Mouse (Mus musculus): ENCODE measurements around the gene Fbln1. TPM values are rescaled to one million over a fixed set of nuclear protein-coding genes. Genes with fewer than 3 reads are reported as not detected.

The Fbln1 gene
- polyA plus RNA-seq, 1 experiment = 32.4 TPM

DNA sequence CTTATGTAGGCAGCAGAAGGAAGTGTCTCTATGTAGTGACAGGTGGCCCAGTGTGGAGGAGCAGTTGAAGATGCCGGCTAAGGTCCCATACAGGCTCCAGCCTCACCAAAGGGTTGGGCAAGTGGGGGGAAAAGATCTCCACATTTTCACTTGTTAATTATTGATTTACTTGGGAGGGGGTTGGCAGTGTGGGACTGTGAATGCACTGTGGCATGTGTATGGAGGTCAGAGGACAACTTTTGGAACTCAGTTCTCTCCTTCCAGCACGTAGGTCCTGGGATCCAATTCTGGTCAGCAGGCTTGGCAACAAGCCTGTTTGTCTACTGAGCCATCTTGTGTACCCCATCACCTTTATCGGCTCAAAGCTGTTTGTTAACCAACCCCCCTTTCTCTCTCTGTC, 90.8 kb downstream of the Fbln1 start:
- Histone ChIP-seq H3K4me3 (ENCODE audit: insufficient read depth, poor library complexity, severe bottlenecking) (no peak overlapping the region), H3K79me3 (ENCODE audit: low read depth) (no peaks in the 10 kb centered on the region), H3ac (ENCODE audit: control insufficient read depth, insufficient read length, low read depth) (no peak overlapping the region), H3K27me3 (ENCODE audit: control insufficient read depth, insufficient read depth, insufficient read length) (peaks cover 16% of the 10 kb centered on the region), H3K79me2 (ENCODE audit: control insufficient read depth, insufficient read depth) (no peaks in the 10 kb centered on the region), H3K36me3 (ENCODE audit: control insufficient read depth, insufficient read depth) (no peaks in the 10 kb centered on the region)
- TF ChIP-seq CEBPB (IDR thresholded peaks at IDR 0.05; ENCODE audit: low read depth) (no peak), USF1 (IDR thresholded peaks at IDR 0.05; ENCODE audit: low read depth) (no peak), MYOD1 (IDR thresholded peaks at IDR 0.05; ENCODE audit: control insufficient read depth, insufficient read length, low read depth) (no peak), MAX (IDR thresholded peaks at IDR 0.05) (no peak), CTCF (IDR thresholded peaks at IDR 0.05; ENCODE audit: control insufficient read depth, insufficient read depth, insufficient read length) (no peak), MYOG (IDR thresholded peaks at IDR 0.05; ENCODE audit: control insufficient read depth, extremely low read depth, insufficient read length) (no peak), FOSL1 (IDR thresholded peaks at IDR 0.05; ENCODE audit: insufficient read depth, low read length, poor library complexity, severe bottlenecking) (no peak)

DNA sequence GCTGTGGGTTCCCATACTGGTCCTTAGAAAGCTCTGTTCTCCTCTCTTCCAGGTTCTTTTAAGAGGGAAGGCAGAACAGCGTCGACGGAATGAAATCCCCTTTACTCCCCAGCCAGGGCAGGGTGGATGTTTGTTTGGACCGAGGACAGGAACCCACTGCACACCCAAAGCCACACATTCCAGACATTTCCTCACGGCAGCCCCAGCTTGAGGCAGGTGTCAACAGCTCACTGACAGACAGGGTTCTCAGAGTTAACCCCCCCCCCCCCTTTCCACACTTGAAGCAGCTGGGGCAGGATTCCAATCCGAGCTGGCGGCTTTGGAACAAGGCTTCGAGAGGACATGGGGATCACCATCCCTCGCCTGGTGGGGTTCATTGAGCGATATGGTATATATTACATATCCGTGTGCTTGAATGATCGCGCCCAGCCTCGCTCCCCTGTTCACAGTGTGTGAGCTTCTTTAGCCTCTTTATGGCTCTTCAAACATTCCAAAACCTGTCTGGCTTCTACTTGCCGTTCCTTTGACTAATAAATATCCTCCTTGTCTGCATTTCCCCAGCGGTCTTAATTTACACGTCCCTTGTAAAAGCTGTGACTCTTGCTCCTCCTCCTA, 92.5 kb downstream of the Fbln1 start:
- H3K4me3 ChIP-seq (ENCODE audit: insufficient read depth, poor library complexity, severe bottlenecking) = no peak overlapping the region

DNA sequence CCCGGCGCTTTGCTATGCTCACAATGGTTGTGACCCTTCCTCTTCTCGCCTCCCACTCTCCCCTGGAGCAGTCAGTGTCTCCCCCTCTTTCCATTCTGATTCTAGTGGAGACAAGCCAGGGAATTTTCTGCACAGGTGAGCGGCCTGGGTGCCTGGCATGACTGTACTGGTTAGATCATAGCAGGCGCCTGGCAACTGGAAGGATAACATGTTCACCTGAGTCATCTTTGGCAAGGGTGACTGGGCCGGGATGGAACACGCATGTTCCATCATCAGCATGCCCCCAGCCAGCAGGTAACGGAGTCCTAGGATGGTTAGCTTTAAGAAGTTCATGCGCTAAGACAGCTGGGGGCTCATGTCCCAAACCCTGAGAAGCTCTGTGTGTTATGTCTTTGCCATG, 93.2 kb downstream of the Fbln1 start:
- no peak overlapping the region for H3K4me3 ChIP-seq (ENCODE audit: insufficient read depth, poor library complexity, severe bottlenecking)
- TF ChIP-seq MAX (IDR thresholded peaks at IDR 0.05) (no peak), CTCF (IDR thresholded peaks at IDR 0.05; ENCODE audit: control insufficient read depth, insufficient read depth, insufficient read length) (no peak), FOSL1 (IDR thresholded peaks at IDR 0.05; ENCODE audit: insufficient read depth, low read length, poor library complexity, severe bottlenecking) (no peak), CEBPB (IDR thresholded peaks at IDR 0.05; ENCODE audit: low read depth) (no peak), MYOG (IDR thresholded peaks at IDR 0.05; ENCODE audit: control insufficient read depth, extremely low read depth, insufficient read length) (no peak), USF1 (IDR thresholded peaks at IDR 0.05; ENCODE audit: low read depth) (no peak), MYOD1 (IDR thresholded peaks at IDR 0.05; ENCODE audit: control insufficient read depth, insufficient read length, low read depth) (no peak)

More for the DNA sequence above, 92.5 kb downstream of the Fbln1 start:
- TF ChIP-seq CEBPB (IDR thresholded peaks at IDR 0.05; ENCODE audit: low read depth) (no peak), MYOG (IDR thresholded peaks at IDR 0.05; ENCODE audit: control insufficient read depth, extremely low read depth, insufficient read length) (no peak), FOSL1 (IDR thresholded peaks at IDR 0.05; ENCODE audit: insufficient read depth, low read length, poor library complexity, severe bottlenecking) (no peak), MYOD1 (IDR thresholded peaks at IDR 0.05; ENCODE audit: control insufficient read depth, insufficient read length, low read depth) (no peak), MAX (IDR thresholded peaks at IDR 0.05) (no peak), USF1 (IDR thresholded peaks at IDR 0.05; ENCODE audit: low read depth) (no peak), CTCF (IDR thresholded peaks at IDR 0.05; ENCODE audit: control insufficient read depth, insufficient read depth, insufficient read length) (no peak)
- Histone ChIP-seq H3K79me3 (ENCODE audit: low read depth) (no peaks in the 10 kb centered on the region), H3K27me3 (ENCODE audit: control insufficient read depth, insufficient read depth, insufficient read length) (peaks cover 21% of the 10 kb centered on the region), H3K79me2 (ENCODE audit: control insufficient read depth, insufficient read depth) (no peaks in the 10 kb centered on the region), H3ac (ENCODE audit: control insufficient read depth, insufficient read length, low read depth) (no peak overlapping the region), H3K36me3 (ENCODE audit: control insufficient read depth, insufficient read depth) (no peaks in the 10 kb centered on the region)

DNA sequence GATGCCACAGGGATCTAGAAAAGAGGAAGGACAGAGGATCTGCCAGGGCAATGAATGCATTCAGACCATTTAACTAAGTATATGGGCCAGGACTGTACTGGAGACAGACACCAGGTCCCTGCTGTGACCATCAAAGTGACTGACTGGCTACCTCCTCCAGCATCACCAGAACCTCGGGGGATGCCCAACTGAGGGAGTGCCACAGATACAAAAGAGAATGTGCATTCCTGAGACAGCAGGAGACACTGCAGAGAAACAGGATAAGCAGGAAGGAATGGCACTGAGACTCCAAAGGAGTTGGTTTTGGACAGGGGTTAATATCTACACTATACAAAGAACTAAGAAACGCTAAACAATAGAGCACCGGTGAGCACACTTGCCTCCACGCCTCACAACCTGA, 97.5 kb downstream of the Fbln1 start:
- H3K27me3 ChIP-seq (ENCODE audit: control insufficient read depth, insufficient read depth, insufficient read length) = peaks cover 17% of the 10 kb centered on the region
- TF ChIP-seq FOSL1 (IDR thresholded peaks at IDR 0.05; ENCODE audit: insufficient read depth, low read length, poor library complexity, severe bottlenecking) = no peak
- no peak for TF ChIP-seq CTCF (IDR thresholded peaks at IDR 0.05; ENCODE audit: control insufficient read depth, insufficient read depth, insufficient read length)
- no peak for TF ChIP-seq MAX (IDR thresholded peaks at IDR 0.05)
- TF ChIP-seq MYOG (IDR thresholded peaks at IDR 0.05; ENCODE audit: control insufficient read depth, extremely low read depth, insufficient read length) = no peak
- no peak for TF ChIP-seq USF1 (IDR thresholded peaks at IDR 0.05; ENCODE audit: low read depth)
- no peak for TF ChIP-seq CEBPB (IDR thresholded peaks at IDR 0.05; ENCODE audit: low read depth)
- no peak for TF ChIP-seq MYOD1 (IDR thresholded peaks at IDR 0.05; ENCODE audit: control insufficient read depth, insufficient read length, low read depth)
- H3K79me2 ChIP-seq (ENCODE audit: control insufficient read depth, insufficient read depth) = no peaks in the 10 kb centered on the region
- no peak overlapping the region for H3K4me3 ChIP-seq (ENCODE audit: insufficient read depth, poor library complexity, severe bottlenecking)
- H3K36me3 ChIP-seq (ENCODE audit: control insufficient read depth, insufficient read depth) = no peaks in the 10 kb centered on the region
- no peak overlapping the region for H3ac ChIP-seq (ENCODE audit: control insufficient read depth, insufficient read length, low read depth)
- no peaks in the 10 kb centered on the region for H3K79me3 ChIP-seq (ENCODE audit: low read depth)

More for the DNA sequence above, 93.2 kb downstream of the Fbln1 start:
- no peaks in the 10 kb centered on the region for H3K79me2 ChIP-seq (ENCODE audit: control insufficient read depth, insufficient read depth)
- H3K27me3 ChIP-seq (ENCODE audit: control insufficient read depth, insufficient read depth, insufficient read length) = peaks cover 21% of the 10 kb centered on the region
- no peak overlapping the region for H3ac ChIP-seq (ENCODE audit: control insufficient read depth, insufficient read length, low read depth)
- no peaks in the 10 kb centered on the region for H3K36me3 ChIP-seq (ENCODE audit: control insufficient read depth, insufficient read depth)
- no peaks in the 10 kb centered on the region for H3K79me3 ChIP-seq (ENCODE audit: low read depth)

DNA sequence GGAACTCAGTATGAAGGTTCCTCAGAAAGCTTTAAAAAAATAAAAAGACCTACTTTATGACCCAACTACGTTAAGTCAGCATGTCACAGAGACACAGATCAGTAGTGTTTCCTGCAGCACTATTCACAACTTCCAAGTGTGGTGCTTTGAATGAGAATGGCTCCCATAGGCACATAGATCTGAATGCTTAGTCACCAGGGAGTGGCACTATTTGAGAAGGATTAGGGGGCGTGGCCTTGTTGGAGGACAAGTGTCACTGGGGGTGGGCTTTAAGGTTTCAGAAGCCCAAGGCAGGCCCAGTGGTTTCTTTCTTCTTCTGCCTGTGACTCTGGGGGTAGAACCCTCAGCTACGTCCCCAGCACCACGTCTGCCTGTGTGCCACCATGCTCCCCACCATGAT, 98.2 kb downstream of the Fbln1 start:
- no peak for TF ChIP-seq CTCF (IDR thresholded peaks at IDR 0.05; ENCODE audit: control insufficient read depth, insufficient read depth, insufficient read length)
- no peak for TF ChIP-seq FOSL1 (IDR thresholded peaks at IDR 0.05; ENCODE audit: insufficient read depth, low read length, poor library complexity, severe bottlenecking)
- TF ChIP-seq CEBPB (IDR thresholded peaks at IDR 0.05; ENCODE audit: low read depth) = no peak
- TF ChIP-seq MYOG (IDR thresholded peaks at IDR 0.05; ENCODE audit: control insufficient read depth, extremely low read depth, insufficient read length) = no peak
- no peak for TF ChIP-seq MYOD1 (IDR thresholded peaks at IDR 0.05; ENCODE audit: control insufficient read depth, insufficient read length, low read depth)
- TF ChIP-seq MAX (IDR thresholded peaks at IDR 0.05) = no peak
- no peak for TF ChIP-seq USF1 (IDR thresholded peaks at IDR 0.05; ENCODE audit: low read depth)
- Histone ChIP-seq H3K27me3 (ENCODE audit: control insufficient read depth, insufficient read depth, insufficient read length) (peaks cover 10% of the 10 kb centered on the region), H3K4me3 (ENCODE audit: insufficient read depth, poor library complexity, severe bottlenecking) (no peak overlapping the region), H3ac (ENCODE audit: control insufficient read depth, insufficient read length, low read depth) (no peak overlapping the region), H3K79me2 (ENCODE audit: control insufficient read depth, insufficient read depth) (no peaks in the 10 kb centered on the region), H3K36me3 (ENCODE audit: control insufficient read depth, insufficient read depth) (no peaks in the 10 kb centered on the region), H3K79me3 (ENCODE audit: low read depth) (no peaks in the 10 kb centered on the region)
